Mouse (Mus musculus) midbrain, embryonic 16.5 days (tissue): ENCODE data around the gene Prdx5. TPM values are rescaled to one million over a fixed set of nuclear protein-coding genes. Genes with fewer than 3 reads are reported as not detected.
"Not testable (repeated sequence)": the region's sequence is repeated elsewhere in the genome, so short reads cannot be mapped to it uniquely, and the experiment has no call there.

Source experiments
- ATAC-seq: fragments of 200-750 bp; cut with Nextera tagmentation; 2 replicates; pipeline ENCODE4 v1.8.0; 2017; ENCODE audit warnings: moderate TSS enrichment
- H3K27ac ChIP-seq: fragments of 300-500 bp; sonication (generic); 2 replicates; pipeline ENCODE4 v1.5.1; 2014; ENCODE audit warnings: mild to moderate bottlenecking, low read length, mixed read lengths
- H3K27me3 ChIP-seq: fragments of 300-500 bp; sonication (generic); 2 replicates; pipeline ENCODE4 v1.6.1; 2014; ENCODE audit warnings: low read depth, low read length, mixed read lengths; ENCODE audit not compliant: control insufficient read depth, insufficient read depth
- H3K36me3 ChIP-seq: fragments of 300-500 bp; sonication (generic); 2 replicates; pipeline ENCODE4 v1.6.1; 2014; ENCODE audit warnings: mild to moderate bottlenecking, low read length, moderate library complexity, mixed read lengths; ENCODE audit not compliant: control insufficient read depth, insufficient read depth
- H3K4me1 ChIP-seq: fragments of 300-500 bp; sonication (generic); 2 replicates; pipeline ENCODE4 v1.6.1; 2014; ENCODE audit warnings: mild to moderate bottlenecking, low read length, mixed read lengths; ENCODE audit not compliant: control insufficient read depth, insufficient read depth
- H3K4me2 ChIP-seq: fragments of 300-500 bp; sonication (generic); 2 replicates; pipeline ENCODE4 v1.6.1; 2014; ENCODE audit warnings: mild to moderate bottlenecking, low read length, mixed read lengths
- H3K4me3 ChIP-seq: fragments of 300-500 bp; sonication (generic); 2 replicates; pipeline ENCODE4 v1.5.1; 2014; ENCODE audit warnings: low read depth, mild to moderate bottlenecking, low read length, moderate library complexity, mixed read lengths
- H3K9ac ChIP-seq: fragments of 300-500 bp; sonication (generic); 2 replicates; pipeline ENCODE4 v1.6.1; 2014; ENCODE audit warnings: low read depth, low read length, mixed read lengths
- H3K9me3 ChIP-seq: fragments of 300-500 bp; sonication (generic); replicated peaks from 2 replicates; pipeline ENCODE4 v1.6.1; 2014; ENCODE audit warnings: mild to moderate bottlenecking, low read length, mixed read lengths; ENCODE audit not compliant: control insufficient read depth, poor library complexity, severe bottlenecking
- WGBS: fragments of 180-500 bp; shearing (Covaris S2); extraction: QIAGEN DNeasy Blood & Tissue Kit; methylation state at CpG from one replicate; pipeline ENCODE4 v1.1.7; 2014; 5-methylcytosine and 5-hydroxymethylcytosine counted together
- polyA plus RNA-seq: library from polyadenylated mRNA; unstranded; fragments of >200 nt; fragmentation: Nextera tagmentation; extraction: Ambion mirVana; gene quantifications from 2 replicates; pipeline ENCODE4 v1.2.1, GENCODE M21; 2015

The Prdx5 gene
- polyA plus RNA-seq, 1 experiment from 2014 or later = 382 TPM

DNA sequence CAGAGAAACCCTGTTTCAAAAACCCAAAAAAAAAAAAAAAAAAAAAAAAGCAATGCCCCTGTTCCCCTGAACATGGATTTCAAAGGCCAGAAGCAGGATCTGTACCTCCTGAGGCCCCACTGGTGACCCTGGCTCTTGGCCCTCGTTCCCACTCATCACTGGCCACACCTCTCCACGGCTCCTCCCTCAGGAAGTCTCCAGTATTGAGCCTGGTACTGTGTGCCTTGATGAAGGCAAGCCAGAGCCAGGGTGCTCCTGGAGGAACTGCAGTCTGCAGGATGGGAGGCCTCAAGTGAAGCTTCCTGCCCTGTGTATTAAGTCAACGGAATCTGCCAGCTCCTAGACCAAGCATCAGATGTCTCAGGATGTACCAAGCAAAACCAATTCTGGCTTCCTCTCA, 3.7 kb downstream of the Prdx5 start:
- no peak overlapping the region for H3K27ac ChIP-seq
- H3K36me3 ChIP-seq = peaks cover 18% of the 10 kb centered on the region
- no peak overlapping the region for H3K4me2 ChIP-seq
- no peak overlapping the region for H3K4me3 ChIP-seq
- H3K4me1 ChIP-seq = peaks cover 20% of the 10 kb centered on the region
- no peaks in the 10 kb centered on the region for H3K9me3 ChIP-seq
- ATAC-seq = no peak
- no peaks in the 10 kb centered on the region for H3K27me3 ChIP-seq
- no peak overlapping the region for H3K9ac ChIP-seq
- WGBS = 84% methylated on average over 3 of the region's 3 CpGs

DNA sequence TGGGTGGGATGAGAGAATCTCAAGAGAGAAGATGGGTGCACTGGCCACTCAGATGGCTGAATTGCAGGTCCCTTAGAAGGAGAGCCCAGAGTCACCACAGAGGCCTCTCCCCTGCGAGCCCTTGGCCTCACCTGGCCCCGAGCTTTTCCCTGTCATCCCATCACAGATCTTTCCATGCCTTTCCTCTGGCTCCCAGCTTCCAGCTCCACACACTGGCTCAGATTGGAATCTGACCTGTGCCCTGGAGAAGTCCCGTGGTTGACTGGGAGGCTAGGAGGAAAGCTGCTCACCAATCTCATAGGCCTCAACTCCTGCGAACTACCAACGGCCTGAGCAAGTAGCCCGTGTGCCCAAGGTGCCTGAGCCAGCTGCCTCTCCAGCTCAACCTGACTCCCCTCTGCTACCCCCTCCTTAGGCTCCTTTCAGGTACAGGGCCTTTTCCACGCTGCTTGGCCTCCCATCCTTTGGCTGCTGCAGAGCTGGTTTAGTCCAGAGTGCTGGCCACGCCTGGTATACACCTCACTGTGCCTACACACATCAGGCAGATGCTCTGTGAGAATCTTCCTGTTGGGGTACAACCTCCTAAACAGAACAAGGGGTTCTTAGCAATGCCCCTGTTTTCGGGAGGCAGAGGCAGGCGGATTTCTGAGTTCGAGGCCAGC, 4.3 kb downstream of the Prdx5 start:
- H3K36me3 ChIP-seq = peaks cover 18% of the 10 kb centered on the region
- ATAC-seq = no peak
- H3K4me3 ChIP-seq = no peak overlapping the region
- H3K27me3 ChIP-seq = no peaks in the 10 kb centered on the region
- no peak overlapping the region for H3K27ac ChIP-seq
- H3K9me3 ChIP-seq = no peaks in the 10 kb centered on the region
- no peak overlapping the region for H3K4me2 ChIP-seq
- 95% methylated on average over 11 of the region's 11 CpGs for WGBS
- peaks cover 15% of the 10 kb centered on the region for H3K4me1 ChIP-seq
- H3K9ac ChIP-seq = no peak overlapping the region

DNA sequence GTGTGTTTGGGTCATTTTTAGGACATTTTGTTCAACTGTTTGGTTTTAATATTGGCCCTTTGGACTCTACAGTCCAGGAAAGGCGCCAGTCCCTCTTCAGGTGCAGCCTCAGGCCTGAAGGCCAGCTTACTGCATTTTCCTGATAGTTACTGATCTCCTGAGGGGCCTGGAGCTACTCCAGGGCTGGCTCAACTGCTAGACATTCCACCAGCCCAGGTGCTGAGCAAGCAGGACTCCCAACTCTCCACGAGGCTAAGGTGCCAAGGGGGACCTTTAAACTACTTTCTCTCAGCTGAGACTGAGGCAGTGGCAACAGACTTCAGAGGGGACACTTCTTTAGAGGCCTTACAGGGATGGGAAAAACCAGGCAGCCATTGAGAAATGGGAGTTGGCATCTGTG, 5.1 kb downstream of the Prdx5 start:
- peaks cover 18% of the 10 kb centered on the region for H3K36me3 ChIP-seq
- no peak overlapping the region for H3K27ac ChIP-seq
- 87% methylated on average over 2 of the region's 2 CpGs for WGBS
- H3K4me1 ChIP-seq = peaks cover 15% of the 10 kb centered on the region
- no peak for ATAC-seq
- H3K4me3 ChIP-seq = no peak overlapping the region
- H3K4me2 ChIP-seq = no peak overlapping the region
- no peaks in the 10 kb centered on the region for H3K27me3 ChIP-seq
- H3K9ac ChIP-seq = no peak overlapping the region
- H3K9me3 ChIP-seq = no peaks in the 10 kb centered on the region

DNA sequence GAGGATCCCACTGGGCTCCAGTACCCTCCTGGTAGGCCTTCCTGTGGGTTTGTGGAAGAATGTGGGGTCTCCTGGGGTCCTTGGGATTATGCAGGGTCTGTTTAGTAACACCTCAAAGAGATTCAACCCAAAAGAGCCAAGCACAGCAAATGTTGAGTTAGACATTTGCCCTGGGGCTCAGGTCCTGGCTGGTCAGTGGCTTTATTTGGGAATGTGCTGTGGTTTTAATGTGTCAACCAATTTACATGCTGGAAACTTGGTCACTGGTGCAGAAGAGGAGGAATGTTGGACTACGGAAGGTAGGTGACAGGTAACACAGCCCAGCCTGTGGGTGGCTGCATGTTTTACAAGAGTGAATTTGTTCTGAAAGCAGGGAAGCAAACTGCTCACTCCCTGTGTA, 6.9 kb downstream of the Prdx5 start:
- no peak overlapping the region for H3K27ac ChIP-seq

DNA sequence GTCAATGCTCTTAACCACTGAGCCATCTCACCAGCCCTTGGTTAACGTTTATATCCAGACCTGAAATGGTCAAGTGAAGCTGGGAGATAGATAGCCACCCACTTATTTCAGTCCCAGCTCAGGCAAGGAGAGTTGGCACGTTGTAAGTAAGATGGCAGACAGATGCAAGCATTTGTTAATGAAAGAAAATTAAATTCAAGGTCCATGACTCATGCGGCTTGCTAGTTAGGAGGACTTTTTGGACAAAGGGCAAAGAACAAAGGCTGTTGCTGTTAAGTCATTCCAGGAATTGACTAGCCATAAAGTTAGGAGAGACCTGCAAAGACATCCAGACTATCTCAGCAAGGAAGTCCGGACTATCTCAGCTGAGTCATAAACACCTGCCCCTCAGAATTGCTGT, 10.3 kb downstream of the Prdx5 start:
- no peak overlapping the region for H3K27ac ChIP-seq
- H3K9me3 ChIP-seq = peaks cover 3% of the 10 kb centered on the region; the same call in 1 of the 2 replicates
- H3K36me3 ChIP-seq = no peaks in the 10 kb centered on the region
- H3K4me3 ChIP-seq = no peak overlapping the region
- H3K4me2 ChIP-seq = no peak overlapping the region
- no peak overlapping the region for H3K9ac ChIP-seq
- H3K27me3 ChIP-seq = no peaks in the 10 kb centered on the region
- no peak for ATAC-seq
- H3K4me1 ChIP-seq = no peaks in the 10 kb centered on the region
- 83% methylated on average over 4 of the region's 4 CpGs for WGBS

More for the DNA sequence above, 6.9 kb downstream of the Prdx5 start:
- Histone ChIP-seq H3K9me3 (no peaks in the 10 kb centered on the region), H3K36me3 (peaks cover 18% of the 10 kb centered on the region), H3K9ac (no peak overlapping the region), H3K4me1 (peaks cover 5% of the 10 kb centered on the region), H3K4me3 (no peak overlapping the region), H3K27me3 (no peaks in the 10 kb centered on the region), H3K4me2 (no peak overlapping the region)
- ATAC-seq = no peak
- 93% methylated on average over 1 of the region's 1 CpGs for WGBS

DNA sequence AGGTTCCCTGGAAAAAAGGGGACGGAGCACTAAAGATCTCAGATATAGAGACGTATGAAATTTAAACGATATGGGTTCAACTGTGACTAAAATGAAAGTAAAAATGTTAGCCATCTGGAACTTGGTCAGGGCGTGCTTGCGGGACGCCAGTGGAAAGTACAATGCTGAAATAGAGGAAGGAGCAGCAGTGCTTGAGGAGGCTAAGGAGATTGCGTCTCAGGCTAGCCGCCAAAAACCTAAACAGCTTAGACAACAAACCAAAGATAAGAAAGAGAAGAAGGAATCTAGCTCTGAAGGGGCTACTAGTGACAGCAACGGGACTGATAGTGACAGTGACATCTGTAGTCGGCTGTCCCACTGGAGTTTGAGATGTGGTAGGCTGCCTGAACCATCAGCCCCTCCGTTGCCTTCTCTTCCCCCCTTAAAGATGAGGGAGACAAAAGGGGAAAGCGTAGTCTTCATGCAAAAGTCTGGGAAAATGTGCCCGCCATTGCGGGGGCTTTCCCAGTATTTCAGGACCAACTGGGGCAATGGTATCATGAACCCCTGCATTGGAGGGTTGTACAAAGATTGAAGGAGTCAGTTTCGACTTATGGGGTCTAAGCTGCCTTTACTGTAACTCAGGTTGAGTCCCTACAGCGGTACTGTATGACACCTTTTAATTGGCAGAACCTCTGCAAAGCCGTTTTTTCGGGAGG, 14.1 kb downstream of the Prdx5 start:
- H3K27me3 ChIP-seq, H3K4me1 ChIP-seq, ATAC-seq, H3K4me2 ChIP-seq, H3K4me3 ChIP-seq, H3K9ac ChIP-seq, H3K27ac ChIP-seq, H3K36me3 ChIP-seq, H3K9me3 ChIP-seq: not testable (repeated sequence)
- 93% methylated on average over 18 of the region's 18 CpGs for WGBS

DNA sequence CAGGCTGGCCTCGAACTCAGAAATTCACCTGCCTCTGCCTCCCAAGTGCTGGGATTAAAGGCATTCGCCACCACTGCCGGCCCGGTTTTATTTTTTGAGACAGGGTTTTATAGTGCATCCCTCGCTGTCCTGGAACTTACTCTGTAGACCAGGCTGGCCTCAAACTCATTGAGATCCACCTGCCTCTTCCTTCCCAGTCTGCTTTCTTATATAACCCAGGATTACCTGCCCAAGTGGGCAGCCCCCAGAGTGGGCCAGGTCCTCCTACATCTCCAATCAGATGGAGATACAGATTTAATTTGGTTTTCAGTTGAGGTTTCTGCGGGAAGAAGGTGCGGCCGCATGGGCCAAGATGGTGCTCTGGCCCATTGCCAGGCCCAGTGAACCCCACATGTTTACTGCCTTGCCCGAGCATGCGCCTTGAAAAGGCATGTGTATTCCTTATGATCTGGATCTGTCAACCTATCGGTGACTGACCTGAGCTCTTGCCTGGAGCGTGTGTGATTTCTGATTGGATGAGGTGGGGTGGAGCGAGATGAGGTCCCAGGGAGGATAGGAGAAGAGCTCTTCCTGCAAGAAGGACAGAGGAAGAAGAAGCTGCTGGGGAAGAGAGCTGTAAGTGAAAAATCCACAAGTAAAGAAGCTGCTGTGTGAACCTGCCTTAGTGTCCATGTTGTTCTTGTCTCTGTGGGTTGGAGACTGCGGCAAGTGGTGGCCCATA, 16.0 kb downstream of the Prdx5 start:
- Histone ChIP-seq H3K27me3 (no peaks in the 10 kb centered on the region), H3K9me3 (peaks cover 3% of the 10 kb centered on the region; the same call in 1 of the 2 replicates), H3K4me3 (no peak overlapping the region), H3K9ac (no peak overlapping the region), H3K27ac (no peak overlapping the region), H3K36me3 (no peaks in the 10 kb centered on the region), H3K4me2 (no peak overlapping the region), H3K4me1 (no peaks in the 10 kb centered on the region)
- no peak for ATAC-seq
- 95% methylated on average over 14 of the region's 14 CpGs for WGBS

DNA sequence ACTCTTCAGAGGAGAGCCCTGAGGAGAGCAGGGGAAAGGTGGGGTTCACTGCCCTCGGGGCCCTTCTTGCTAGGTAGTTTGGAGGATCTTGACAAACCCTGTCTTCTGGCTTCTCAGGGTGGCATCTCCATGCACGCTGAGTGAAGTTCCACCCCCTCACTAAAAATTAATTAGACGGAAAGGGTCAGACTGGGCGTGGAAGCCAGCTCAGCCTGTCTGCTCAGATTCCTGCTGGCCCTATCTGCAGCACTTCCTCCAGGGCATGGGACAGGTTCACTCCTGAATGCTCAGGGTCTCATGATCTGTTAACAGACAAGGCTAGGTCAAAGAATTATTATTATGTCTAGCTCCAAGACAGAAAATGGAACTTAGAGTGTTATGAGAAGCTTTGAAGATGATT, 17.4 kb downstream of the Prdx5 start:
- peaks cover 3% of the 10 kb centered on the region; the same call in 1 of the 2 replicates for H3K9me3 ChIP-seq
- H3K36me3 ChIP-seq = no peaks in the 10 kb centered on the region
- H3K27ac ChIP-seq = no peak overlapping the region
- H3K4me1 ChIP-seq = no peaks in the 10 kb centered on the region
- no peak overlapping the region for H3K4me2 ChIP-seq
- H3K9ac ChIP-seq = no peak overlapping the region
- H3K4me3 ChIP-seq = no peak overlapping the region
- no peaks in the 10 kb centered on the region for H3K27me3 ChIP-seq
- ATAC-seq = no peak
- WGBS = 70% methylated on average over 4 of the region's 4 CpGs

DNA sequence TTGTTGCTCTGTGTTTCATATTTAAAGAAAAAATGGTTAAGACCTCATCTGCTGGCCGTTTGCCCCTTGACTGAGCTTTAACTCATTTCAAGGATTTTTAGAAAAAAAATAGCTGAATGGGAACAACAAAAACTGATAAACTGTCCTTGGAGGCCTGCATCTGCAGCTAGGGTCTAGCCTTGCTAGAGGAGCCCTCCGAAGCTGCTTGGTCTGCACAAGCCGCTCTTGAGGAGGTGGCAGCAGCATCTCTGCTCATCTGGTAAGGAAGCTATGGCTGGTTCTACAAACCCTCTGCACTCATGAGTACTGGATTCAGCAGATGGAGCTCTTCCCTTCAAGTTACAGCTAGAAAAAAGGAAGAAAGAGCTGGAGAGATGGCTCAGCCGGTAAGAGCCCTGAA, 31.9 kb downstream of the Prdx5 start:
- no peak overlapping the region for H3K4me2 ChIP-seq
- 86% methylated on average over 4 of the region's 4 CpGs for WGBS
- H3K27ac ChIP-seq = no peak overlapping the region
- ATAC-seq = no peak
- peaks cover 9% of the 10 kb centered on the region; the same call in 1 of the 2 replicates for H3K9me3 ChIP-seq
- no peaks in the 10 kb centered on the region for H3K36me3 ChIP-seq
- H3K4me3 ChIP-seq = no peak overlapping the region
- H3K27me3 ChIP-seq = no peaks in the 10 kb centered on the region
- H3K9ac ChIP-seq = no peak overlapping the region
- no peaks in the 10 kb centered on the region for H3K4me1 ChIP-seq
